Mouse (Mus musculus): ENCODE data around the gene Olfr117. TPM values are rescaled to one million over a fixed set of nuclear protein-coding genes. Genes with fewer than 3 reads are reported as not detected.
"Not testable (repeated sequence)": the region's sequence is repeated elsewhere in the genome, so short reads cannot be mapped to it uniquely, and the experiment has no call there.

The Olfr117 gene
- not detected for total RNA-seq (2021)

DNA sequence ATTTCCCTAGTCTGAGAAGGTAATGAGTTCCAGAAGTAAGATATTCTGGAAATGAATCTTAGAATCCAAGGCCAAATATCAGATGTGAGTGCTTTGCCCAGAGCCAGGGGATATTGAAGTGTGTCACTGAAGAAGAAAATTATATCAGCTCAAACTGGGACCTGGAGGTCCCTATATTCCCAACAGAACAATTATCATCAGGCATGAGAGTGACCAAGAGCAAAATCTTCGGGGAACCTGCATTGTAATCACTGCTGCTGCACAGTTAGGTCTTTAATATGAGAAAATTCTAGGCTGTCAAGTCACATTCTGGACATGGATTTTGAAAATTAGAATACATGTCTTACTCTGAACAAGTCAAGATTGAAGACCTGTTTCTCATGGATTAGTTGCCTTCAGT, at the start of gene Olfr117:
Gene Olfr117, minus strand, starts transcription at position 101 of the 400 bp plus-strand sequence.
- no peak for DNase-seq

DNA sequence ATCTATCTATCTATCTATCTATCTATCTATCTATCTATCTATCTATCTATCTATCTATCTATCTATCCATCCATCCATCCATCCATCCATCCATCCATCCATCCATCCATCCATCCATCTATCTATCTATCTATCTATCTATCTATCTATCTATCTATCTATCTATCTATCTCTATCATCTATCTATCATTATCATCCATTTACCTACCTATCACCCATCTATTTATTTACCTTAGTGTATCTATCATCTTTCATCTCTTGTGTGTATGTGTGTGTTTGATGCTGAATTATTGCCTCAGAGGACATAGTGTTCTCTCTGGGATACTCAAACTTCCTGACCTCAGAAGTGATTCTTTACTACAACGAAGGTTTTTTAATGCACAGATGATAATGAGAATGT, 32.7 kb upstream of the Olfr117 start, which contains the start of gene Olfr119:
Gene Olfr119, plus strand, starts transcription at position 301 of the 400 bp plus-strand sequence.
- intact Hi-C loops (cut with DNase I); DNase-seq: not testable (repeated sequence)

More for the DNA sequence above, at the start of gene Olfr117:
- intact Hi-C loops (cut with DNase I), result no loop called here

DNA sequence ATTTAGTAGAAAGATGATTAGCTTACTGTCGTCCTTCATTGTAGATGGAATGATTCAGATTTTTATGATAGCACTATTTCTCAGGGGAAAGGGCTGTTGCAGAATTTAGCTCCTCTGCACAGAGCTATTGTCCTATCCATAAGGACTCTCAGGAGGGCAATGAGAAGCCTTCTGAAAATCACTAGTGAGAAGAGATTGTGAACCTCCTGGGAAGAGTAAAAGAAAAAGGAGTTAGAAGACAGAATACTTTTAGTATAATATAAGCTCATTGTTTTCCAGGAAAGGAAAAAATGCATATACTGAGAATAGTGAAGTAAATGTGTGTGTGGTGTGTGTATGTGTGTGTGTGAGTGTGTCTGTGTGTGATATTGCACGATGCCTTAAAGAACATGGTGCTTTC, 3.1 kb upstream of the Olfr117 start, which contains the start of gene Olfr118:
Gene Olfr118, plus strand, starts transcription at position 301 of the 400 bp plus-strand sequence.
- DNase-seq, result no peak
- intact Hi-C loops (cut with DNase I), result no loop called here

DNA sequence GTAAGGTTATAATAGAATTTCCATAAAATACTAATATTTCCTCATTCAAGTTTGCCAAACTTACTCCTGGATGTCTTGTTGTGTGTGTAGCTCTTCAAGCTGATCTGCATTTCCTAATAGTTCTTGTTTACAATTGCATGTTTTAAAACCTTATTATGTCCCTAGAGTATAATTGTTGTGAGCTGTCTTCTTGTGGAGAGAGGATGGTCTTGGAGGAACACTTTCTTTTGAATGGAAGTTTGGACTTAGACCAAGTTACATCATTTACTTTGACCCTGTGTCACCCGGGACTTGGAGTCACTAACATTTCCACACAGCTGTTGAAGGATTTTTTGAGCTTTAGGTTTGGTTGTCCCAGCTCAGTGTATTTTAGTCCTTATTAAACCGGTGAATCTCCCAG, 36.6 kb downstream of the Olfr117 start, which contains the start of the genes Olfr115 and Olfr116:
Gene Olfr115, minus strand, starts transcription at position 101 of the 400 bp plus-strand sequence.
Gene Olfr116, minus strand, starts transcription at position 191 of the 400 bp plus-strand sequence.
- DNase-seq, result no peak
- intact Hi-C loops (cut with DNase I), result no loop called here

Other genes starting within 250 kb of the Olfr117 start
- not detected for gene Olfr108, start 218.3 kb downstream of the Olfr117 start, total RNA-seq (2021)
- gene Olfr109, start 204.9 kb downstream of the Olfr117 start, total RNA-seq (2021), result not detected
- not detected for gene H2-M2, start 180.2 kb downstream of the Olfr117 start, total RNA-seq (2021)
- not detected for gene Olfr110, start 171.3 kb downstream of the Olfr117 start, total RNA-seq (2021)
- not detected for gene Olfr111, start 155.8 kb downstream of the Olfr117 start, total RNA-seq (2021)
- not detected for gene Olfr112, start 94.3 kb downstream of the Olfr117 start, total RNA-seq (2021)
- not detected for gene Olfr113, start 86.1 kb downstream of the Olfr117 start, total RNA-seq (2021)
- gene Olfr114, start 71.0 kb downstream of the Olfr117 start, total RNA-seq (2021), result not detected
- not detected for gene Olfr115, start 36.7 kb downstream of the Olfr117 start, total RNA-seq (2021)
- gene Olfr116, start 36.6 kb downstream of the Olfr117 start, total RNA-seq (2021), result not detected
- gene Olfr118, start 3.2 kb upstream of the Olfr117 start, total RNA-seq (2021), result not detected
- gene Olfr119, start 32.8 kb upstream of the Olfr117 start, total RNA-seq (2021), result not detected
- gene Olfr120, start 58.0 kb upstream of the Olfr117 start, total RNA-seq (2021), result not detected
- gene Olfr121, start 85.1 kb upstream of the Olfr117 start, total RNA-seq (2021), result not detected
- not detected for gene Olfr122, start 104.8 kb upstream of the Olfr117 start, total RNA-seq (2021)
- not detected for gene Olfr123, start 129.7 kb upstream of the Olfr117 start, total RNA-seq (2021)
- gene Olfr124, start 136.1 kb upstream of the Olfr117 start, total RNA-seq (2021), result not detected
- not detected for gene Olfr125, start 169.2 kb upstream of the Olfr117 start, total RNA-seq (2021)
- not detected for gene Olfr126, start 183.7 kb upstream of the Olfr117 start, total RNA-seq (2021)
- gene Olfr127, start 236.7 kb upstream of the Olfr117 start, total RNA-seq (2021), result not detected

All from heart, postnatal 36 days (tissue).